Mouse (Mus musculus) megakaryocyte, embryonic 14.5 days (primary cell): ENCODE measurements at regions not wholly inside any gene's neighbourhood (a gene's known extent, or its start where the extent isn't known, plus 50 kb on each side); places are given as distances from the start of the nearest gene placed in this dataset.

Source experiments
- H3K27me3 ChIP-seq: replicated peaks from 2 replicates; pipeline ENCODE3; 2012; ENCODE audit warnings: inconsistent platforms
- H3K36me3 ChIP-seq: replicated peaks from 2 replicates; pipeline ENCODE3; 2012; ENCODE audit warnings: low read length, inconsistent platforms, mixed read lengths
- H3K4me1 ChIP-seq: 2 replicates; pipeline ENCODE4 v1.6.1; 2012; ENCODE audit warnings: inconsistent platforms
- H3K4me3 ChIP-seq: replicated peaks from 2 replicates; pipeline ENCODE3; 2012; ENCODE audit warnings: moderate library complexity, mild to moderate bottlenecking, inconsistent platforms
- H3K9me3 ChIP-seq: 2 replicates; pipeline ENCODE4 v1.6.1; 2012; ENCODE audit warnings: inconsistent platforms
- FLI1 ChIP-seq: IDR thresholded peaks from 2 replicates; pipeline ENCODE4 v1.6.1; 2012; ENCODE audit warnings: low read length, inconsistent platforms, mixed read lengths
- GATA1 ChIP-seq: IDR thresholded peaks from 3 replicates; pipeline ENCODE4 v1.6.1; 2012; ENCODE audit warnings: mixed read lengths, low read length, inconsistent platforms, borderline replicate concordance

DNA sequence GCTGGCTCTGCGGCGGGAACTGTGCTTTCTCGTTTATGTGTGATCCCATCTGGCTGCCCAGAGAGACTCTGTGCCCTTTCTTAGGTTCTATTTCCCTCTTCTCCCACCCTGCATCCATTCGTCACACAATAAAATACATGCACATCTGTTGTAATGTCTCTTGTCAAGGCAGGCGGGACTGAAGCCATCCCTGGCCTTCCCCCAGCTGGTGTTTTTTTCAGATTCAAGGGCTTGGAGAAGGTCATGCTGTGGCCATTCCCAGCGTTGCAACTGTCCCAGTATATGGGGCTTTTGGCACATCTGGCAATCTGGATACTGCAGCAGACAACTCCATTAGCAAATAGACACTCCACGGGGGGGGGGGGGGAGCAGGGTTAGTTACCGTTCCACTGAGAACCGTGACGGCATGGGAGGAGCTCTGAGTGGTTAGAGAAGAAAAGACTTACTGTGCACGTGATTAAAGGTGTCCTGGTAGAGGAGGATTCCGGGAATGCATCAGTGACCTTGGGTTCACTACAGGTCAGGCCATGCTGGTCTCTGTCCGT is 200.7 kb upstream of the Eif4g2 start:
- Histone ChIP-seq H3K4me1 (no peaks in the 10 kb centered on the region), H3K9me3 (no peaks in the 10 kb centered on the region), H3K4me3 (no peak overlapping the region), H3K36me3 (no peaks in the 10 kb centered on the region), H3K27me3 (no peaks in the 10 kb centered on the region)
- no peak for TF ChIP-seq GATA1
- TF ChIP-seq FLI1: no peak

DNA sequence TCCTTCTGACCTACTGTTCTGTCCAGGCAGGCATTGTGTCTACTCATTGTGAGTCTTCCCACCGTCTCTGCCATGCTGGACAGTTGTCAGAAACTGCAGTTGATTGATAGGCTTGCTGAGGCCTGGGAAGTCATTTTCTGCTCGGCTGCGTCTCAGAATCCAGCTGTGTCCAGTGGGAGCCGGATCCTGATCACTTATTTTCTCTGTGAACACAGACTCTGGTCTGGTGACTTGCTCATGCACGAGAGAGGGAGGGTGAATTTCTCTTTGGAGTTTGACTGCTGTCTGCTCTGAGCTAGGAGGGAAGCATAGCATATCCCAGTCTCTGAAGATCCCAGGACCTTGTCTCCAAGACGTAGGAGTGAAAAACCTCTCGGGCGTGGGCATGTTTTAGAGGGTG is 199.5 kb upstream of the Eif4g2 start:
- H3K36me3 ChIP-seq: no peaks in the 10 kb centered on the region
- H3K27me3 ChIP-seq: no peaks in the 10 kb centered on the region
- no peaks in the 10 kb centered on the region for H3K9me3 ChIP-seq
- no peak overlapping the region for H3K4me3 ChIP-seq
- peaks cover 3% of the 10 kb centered on the region; the same call in 1 of the 2 replicates for H3K4me1 ChIP-seq
- TF ChIP-seq FLI1 (no peak), GATA1 (no peak)

DNA sequence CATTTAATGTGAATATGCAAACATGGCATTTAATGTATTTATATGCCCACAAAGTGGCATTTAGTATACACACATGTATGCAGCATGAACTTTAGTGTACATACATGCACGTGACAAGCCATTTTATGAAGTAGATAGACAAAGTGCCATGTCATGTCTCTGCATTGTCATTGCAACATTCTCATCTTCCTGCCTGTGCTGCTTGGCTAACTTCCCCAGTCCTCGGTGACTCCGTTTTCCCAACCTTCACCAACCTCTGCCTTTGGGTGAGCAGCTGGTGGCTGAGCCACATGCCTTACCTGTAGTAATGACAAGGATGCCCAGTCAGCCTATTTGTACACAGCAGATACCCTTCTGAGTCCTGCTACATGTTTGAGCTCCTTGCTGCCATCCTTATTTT is 194.9 kb upstream of the Eif4g2 start:
- Histone ChIP-seq H3K4me3 (no peak overlapping the region), H3K4me1 (peaks cover 3% of the 10 kb centered on the region; the same call in 1 of the 2 replicates), H3K36me3 (no peaks in the 10 kb centered on the region), H3K9me3 (no peaks in the 10 kb centered on the region), H3K27me3 (no peaks in the 10 kb centered on the region)
- TF ChIP-seq GATA1 (no peak), FLI1 (no peak)

DNA sequence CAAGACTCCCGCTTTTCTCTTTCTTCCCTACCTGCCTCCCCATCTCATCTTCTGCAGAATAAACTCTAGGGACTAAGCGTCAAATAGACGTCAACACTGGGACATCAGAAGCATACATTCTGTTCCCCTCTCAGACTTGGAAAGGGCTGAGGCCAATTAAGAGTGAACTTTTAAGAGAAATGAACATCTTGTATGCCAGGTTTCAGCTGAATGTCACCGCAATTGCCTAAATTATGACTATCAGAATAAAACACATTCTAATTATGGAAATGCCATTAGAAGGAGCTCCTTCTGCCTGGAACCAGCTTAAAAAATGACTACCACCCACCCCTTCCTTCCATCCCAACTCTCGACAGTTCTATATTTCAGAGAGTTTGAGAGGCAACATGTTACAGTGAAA is 191.0 kb upstream of the Eif4g2 start:
- Histone ChIP-seq H3K27me3 (peaks cover 5% of the 10 kb centered on the region), H3K4me1 (peaks cover 3% of the 10 kb centered on the region; the same call in 1 of the 2 replicates), H3K9me3 (no peaks in the 10 kb centered on the region), H3K36me3 (no peaks in the 10 kb centered on the region), H3K4me3 (no peak overlapping the region)
- TF ChIP-seq GATA1 (no peak), FLI1 (no peak)

DNA sequence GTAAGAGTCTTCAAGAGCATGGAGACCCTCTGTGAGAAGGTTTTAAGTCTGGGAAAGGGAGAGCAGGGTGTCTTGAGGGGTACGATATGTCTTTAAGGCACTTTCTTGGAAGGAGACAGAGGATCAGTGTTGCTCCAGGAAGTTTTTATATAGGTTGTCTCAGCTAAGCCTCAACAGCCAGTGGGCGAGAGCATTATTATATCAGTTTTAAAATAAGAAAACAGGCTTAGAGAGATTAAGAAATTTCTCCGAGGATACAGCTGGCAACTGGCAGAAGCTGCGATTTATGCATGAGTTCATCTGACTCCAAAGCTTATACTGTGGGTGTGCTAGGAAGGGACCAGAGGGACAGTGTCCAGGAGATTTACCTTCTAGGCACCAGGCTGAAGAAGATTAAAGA is 188.0 kb upstream of the Eif4g2 start:
- H3K9me3 ChIP-seq: no peaks in the 10 kb centered on the region
- H3K27me3 ChIP-seq: peaks cover 5% of the 10 kb centered on the region
- H3K4me1 ChIP-seq: no peaks in the 10 kb centered on the region
- no peaks in the 10 kb centered on the region for H3K36me3 ChIP-seq
- H3K4me3 ChIP-seq: no peak overlapping the region
- TF ChIP-seq FLI1 (no peak), GATA1 (no peak)

DNA sequence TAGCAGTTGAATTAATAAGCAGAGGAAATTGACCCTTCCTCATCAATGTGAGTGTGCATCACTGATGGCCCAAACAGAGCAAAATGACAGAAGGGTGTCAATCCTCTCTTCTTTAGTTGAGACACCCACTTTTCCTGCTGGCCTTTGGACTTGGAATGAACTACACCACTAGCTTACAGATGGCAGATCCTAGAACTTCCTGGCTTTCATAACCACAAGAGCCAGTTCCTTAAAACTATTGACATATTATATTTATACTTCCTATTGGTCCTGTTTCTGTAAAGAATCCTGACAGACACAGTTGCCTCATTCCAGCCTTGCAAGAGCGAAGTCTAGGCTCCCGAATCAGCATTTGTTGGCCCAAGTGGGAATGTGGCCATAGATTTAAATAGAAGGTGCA is 185.4 kb upstream of the Eif4g2 start:
- Histone ChIP-seq H3K9me3 (peaks cover 4% of the 10 kb centered on the region; the same call in 1 of the 2 replicates), H3K4me1 (no peaks in the 10 kb centered on the region), H3K27me3 (peaks cover 5% of the 10 kb centered on the region), H3K36me3 (no peaks in the 10 kb centered on the region), H3K4me3 (no peak overlapping the region)
- TF ChIP-seq FLI1: no peak
- no peak for TF ChIP-seq GATA1

DNA sequence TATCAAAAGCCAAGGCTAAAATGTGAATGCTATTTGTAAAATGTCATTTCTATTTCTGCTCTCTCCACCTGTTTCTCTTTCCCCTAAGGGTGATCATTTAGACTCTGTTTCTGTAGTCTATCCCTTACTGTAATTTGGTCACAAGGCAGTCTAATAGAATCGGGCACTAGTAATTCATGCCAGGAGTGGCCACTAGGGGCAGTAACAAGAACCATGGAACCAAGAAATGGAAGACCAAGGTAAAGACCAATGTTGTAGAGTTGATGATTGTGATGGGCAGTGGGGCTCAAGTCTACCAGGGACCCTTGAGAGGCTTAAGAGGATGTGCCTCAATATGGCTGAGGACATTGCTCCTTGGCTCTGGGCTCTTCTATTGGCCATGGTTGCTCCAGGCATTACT is 180.5 kb upstream of the Eif4g2 start:
- peaks cover 6% of the 10 kb centered on the region for H3K9me3 ChIP-seq
- H3K36me3 ChIP-seq: no peaks in the 10 kb centered on the region
- TF ChIP-seq FLI1 (no peak), GATA1 (no peak)
- H3K27me3 ChIP-seq: peaks cover 4% of the 10 kb centered on the region
- no peak overlapping the region for H3K4me3 ChIP-seq
- H3K4me1 ChIP-seq: no peaks in the 10 kb centered on the region

DNA sequence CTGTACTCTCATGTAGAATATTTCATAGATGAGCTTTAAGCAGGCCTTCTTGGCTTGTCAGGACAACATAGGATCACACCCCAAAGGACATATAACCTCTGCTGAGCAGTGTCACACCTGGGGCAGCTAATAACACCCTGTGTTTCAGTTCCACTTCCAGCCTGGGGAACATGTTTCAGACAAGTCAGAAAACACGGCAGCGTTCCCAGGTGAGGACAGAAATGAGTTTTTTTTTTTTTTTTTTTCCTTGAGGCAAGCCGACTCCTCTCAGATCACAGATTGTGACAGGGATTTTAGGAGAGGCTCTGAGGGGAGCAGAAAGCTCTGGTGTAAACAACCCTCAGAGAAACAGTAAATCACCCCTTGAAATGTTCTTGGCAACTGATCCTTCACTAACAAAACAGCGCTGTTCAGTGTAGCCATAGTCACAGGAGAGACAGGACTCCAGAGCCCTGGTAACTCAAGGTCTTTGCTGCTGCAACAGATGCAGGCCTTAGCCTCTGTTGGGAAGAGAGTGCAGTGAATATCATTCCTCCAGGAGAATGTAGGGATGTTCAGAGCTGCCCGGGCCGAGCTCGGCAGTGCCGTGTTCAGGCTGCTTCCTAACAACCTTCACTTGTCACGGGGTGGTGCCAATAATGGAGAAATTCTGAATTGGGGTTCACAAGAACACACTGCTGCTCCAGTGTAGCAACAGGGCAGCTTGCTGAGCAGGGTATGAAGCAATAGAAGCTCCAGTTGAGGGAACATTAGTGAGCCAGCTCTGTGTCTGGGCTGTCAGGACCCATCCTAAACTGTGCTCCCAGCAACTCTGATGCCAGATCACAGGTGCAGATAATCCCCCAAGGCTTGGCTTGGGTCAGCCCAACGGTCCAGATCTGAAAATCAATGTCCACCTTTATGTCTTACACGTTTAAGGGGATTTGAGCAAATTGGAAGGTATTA is 177.1 kb upstream of the Eif4g2 start:
- no peaks in the 10 kb centered on the region for H3K4me1 ChIP-seq
- peaks cover 17% of the 10 kb centered on the region for H3K9me3 ChIP-seq
- no peak for TF ChIP-seq GATA1
- TF ChIP-seq FLI1: no peak
- H3K4me3 ChIP-seq: no peak overlapping the region
- peaks cover 4% of the 10 kb centered on the region for H3K27me3 ChIP-seq
- H3K36me3 ChIP-seq: no peaks in the 10 kb centered on the region

DNA sequence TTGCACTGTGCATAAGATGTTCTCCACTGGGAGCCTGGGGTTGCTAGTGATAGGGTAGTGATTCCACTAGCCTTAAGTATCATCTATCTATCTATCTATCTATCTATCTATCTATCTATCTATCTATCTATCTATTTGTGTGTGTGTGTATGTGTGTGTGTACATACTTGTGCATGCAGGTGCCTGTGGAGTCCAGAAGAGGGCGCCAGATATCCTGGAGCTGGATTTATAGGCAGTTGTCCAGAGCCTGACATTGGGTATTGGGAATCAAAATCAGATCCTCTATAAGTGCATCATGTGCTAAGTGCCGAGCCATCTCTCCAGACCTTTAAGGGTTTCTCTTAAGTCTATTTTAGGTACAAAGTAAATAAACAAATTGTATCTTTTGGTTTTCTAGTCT is 175.0 kb upstream of the Eif4g2 start:
- Histone ChIP-seq H3K27me3 (peaks cover 4% of the 10 kb centered on the region), H3K9me3 (peaks cover 13% of the 10 kb centered on the region), H3K4me1 (no peaks in the 10 kb centered on the region), H3K36me3 (no peaks in the 10 kb centered on the region), H3K4me3 (no peak overlapping the region)
- no peak for TF ChIP-seq FLI1
- no peak for TF ChIP-seq GATA1

DNA sequence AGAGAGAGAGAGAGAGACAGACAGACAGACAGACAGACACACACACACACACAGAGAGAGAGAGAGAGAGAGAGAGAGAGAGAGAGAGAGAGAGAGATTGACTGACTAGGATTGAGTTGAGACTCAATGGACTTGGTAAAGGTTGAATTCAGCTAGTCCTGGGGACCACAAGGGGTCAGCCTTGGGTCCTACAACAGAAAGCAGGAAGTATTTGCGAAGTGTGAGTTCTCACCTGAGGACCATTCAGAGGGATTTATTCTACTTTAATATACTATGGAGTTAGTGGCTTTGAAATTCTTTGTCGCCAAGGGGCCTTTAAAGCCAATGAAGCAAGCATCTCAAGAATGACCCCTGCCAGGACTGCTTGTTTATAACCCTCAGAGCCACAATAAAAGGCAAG is 173.4 kb upstream of the Eif4g2 start:
- Histone ChIP-seq H3K27me3 (peaks cover 4% of the 10 kb centered on the region), H3K36me3 (no peaks in the 10 kb centered on the region), H3K4me1 (no peaks in the 10 kb centered on the region), H3K9me3 (peaks cover 13% of the 10 kb centered on the region), H3K4me3 (no peak overlapping the region)
- TF ChIP-seq FLI1: no peak
- TF ChIP-seq GATA1: no peak
